12 mouse cellular contexts compared by ENCODE assay signal in the genomic region with DNA sequence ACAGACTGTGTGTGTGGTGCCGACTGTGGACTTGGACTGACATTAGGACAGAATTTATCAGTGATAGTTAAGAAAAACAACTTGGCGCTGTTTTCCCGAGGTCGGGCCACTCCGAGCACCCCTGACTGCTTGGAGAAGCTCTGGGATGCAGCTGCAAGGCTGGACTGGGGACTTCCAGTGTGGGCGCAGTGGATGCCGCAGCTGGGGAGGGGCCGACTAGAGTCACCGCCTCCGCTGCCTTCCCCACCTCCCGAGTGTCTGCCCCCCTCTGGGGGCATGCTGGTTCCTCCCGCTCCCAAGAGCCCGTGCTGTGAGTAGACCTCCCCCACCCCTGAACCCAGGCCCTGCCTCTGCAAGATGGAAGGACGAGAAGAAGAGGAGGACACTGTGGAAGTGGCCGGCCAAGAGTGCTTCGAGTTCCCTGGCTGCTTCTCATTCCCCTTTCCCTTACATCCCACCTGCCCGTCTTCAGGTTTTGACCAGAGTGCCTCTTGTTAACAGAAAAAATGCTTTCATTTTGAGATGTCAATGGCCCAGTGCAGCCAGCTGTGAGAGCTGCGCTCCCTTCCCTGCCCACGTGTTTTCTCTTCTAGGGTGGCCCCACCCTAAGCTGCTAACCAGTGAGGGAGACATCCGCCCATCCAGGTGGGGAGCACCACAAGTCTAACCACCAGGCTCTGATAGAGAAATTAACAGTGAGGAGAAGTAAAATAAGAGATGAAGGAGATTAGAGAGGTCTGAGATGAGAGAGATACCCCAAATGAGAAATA.
DNase-seq lines count a peak whose midpoint lies in the region; ATAC-seq and TF ChIP-seq lines count a peak whose summit lies in the region.
"Had no signal": no experiment of that assay in that cellular context is flagged by ENCODE, and none has a peak within 500 bp of the region (broad histone marks: within the 10 kb centered on the region; RNA-seq: fewer than 3 reads in every experiment).

No protein-coding gene starts in this region.

- H3K4me3 ChIP-seq in lung, embryonic 14.5 days (ENCODE audit: low read depth, low read length), result no peak overlapping the region; the same call in 1 of the 2 replicates
- H3K4me3 ChIP-seq in lung, adult 2 months (replicated peaks; ENCODE audit: extremely low read depth, low read depth, low read length), result no peak overlapping the region
- peak overlapping the region; percentile 36 for H3K4me3 ChIP-seq in thymus, adult 2 months (ENCODE audit: control insufficient read depth, insufficient read depth, low read length)
- H3K4me3 ChIP-seq in left cerebral cortex, adult 2 months, result no peak overlapping the region
- H3K4me3 ChIP-seq: erythroblast, embryonic 14.5 days; layer of hippocampus, adult 2 months; limb, embryonic 13.5 days had no signal

- intact Hi-C loops in left cerebral cortex, adult 2 months (cut with DNase I), result no loop called here

- peak overlapping the region; percentile 36 for H3K4me2 ChIP-seq in lung, embryonic 14.5 days
- H3K4me2 ChIP-seq: limb, embryonic 13.5 days had no signal

- peak; percentile 56 for DNase-seq in lung, embryonic 14.5 days
- DNase-seq in lung, adult 2 months, result no peak
- peak; percentile 53 for DNase-seq in T-cell, adult 2 months (ENCODE audit: low spot score)
- peak; percentile 49 for DNase-seq in thymus, adult 2 months
- no peak for DNase-seq in left cerebral cortex, adult 11 months (ENCODE audit: low spot score)
- DNase-seq in left cerebral cortex, adult 2 months (ENCODE audit: extremely low spot score in 1 of 2, low spot score in 2 of 2), result no peak
- DNase-seq: adrenal gland, adult 2 months; kidney, adult 11 months had no signal

- WGBS in lung, embryonic 14.5 days, result 25% methylated on average over 20 of the region's 20 CpGs
- 44% methylated on average over 20 of the region's 20 CpGs for WGBS in lung, adult 2 months
- WGBS in thymus, adult 2 months, result 36% methylated on average over 20 of the region's 20 CpGs

- TF ChIP-seq CTCF in lung, embryonic 14.5 days (IDR thresholded peaks at IDR 0.05; ENCODE audit: low read depth), result no peak
- TF ChIP-seq CTCF in lung, adult 2 months (IDR thresholded peaks at IDR 0.05; ENCODE audit: insufficient read depth, low read length), result no peak
- TF ChIP-seq CTCF in thymus, adult 2 months (IDR thresholded peaks at IDR 0.05; ENCODE audit: borderline replicate concordance, control insufficient read depth, extremely low read depth, insufficient read depth, low read length, poor library complexity), result no peak
- no peak for TF ChIP-seq CTCF in left cerebral cortex, adult 2 months (IDR thresholded peaks at IDR 0.05)

- H3K9ac ChIP-seq in lung, embryonic 14.5 days, result peak overlapping the region; percentile 9; the same call in 1 of the 2 replicates
- H3K9ac ChIP-seq: limb, embryonic 13.5 days had no signal

- no peaks in the 10 kb centered on the region for H3K27me3 ChIP-seq in lung, embryonic 14.5 days (ENCODE audit: insufficient read depth, low read length)
- no peaks in the 10 kb centered on the region for H3K27me3 ChIP-seq in thymus, adult 2 months (ENCODE audit: control insufficient read depth, insufficient read depth, low read length)
- H3K27me3 ChIP-seq: limb, embryonic 13.5 days had no signal

- no peaks in the 10 kb centered on the region for H3K4me1 ChIP-seq in lung, embryonic 14.5 days (ENCODE audit: insufficient read depth)
- no peaks in the 10 kb centered on the region for H3K4me1 ChIP-seq in lung, adult 2 months (ENCODE audit: control insufficient read depth, insufficient read depth, low read length)
- H3K4me1 ChIP-seq in thymus, adult 2 months (replicated peaks; ENCODE audit: control insufficient read depth, insufficient read depth, low read length), result peaks cover 13% of the 10 kb centered on the region
- H3K4me1 ChIP-seq: limb, embryonic 13.5 days had no signal

- no peak overlapping the region for H3K27ac ChIP-seq in lung, embryonic 14.5 days (ENCODE audit: low read depth)
- peak overlapping the region; percentile 31; the same call in 1 of the 2 replicates for H3K27ac ChIP-seq in thymus, adult 2 months (ENCODE audit: control insufficient read depth, insufficient read depth, low read length)
- H3K27ac ChIP-seq in left cerebral cortex, adult 2 months, result no peak overlapping the region
- H3K27ac ChIP-seq: layer of hippocampus, adult 2 months; limb, embryonic 13.5 days had no signal

- H3K36me3 ChIP-seq in lung, embryonic 14.5 days (ENCODE audit: insufficient read depth), result no peaks in the 10 kb centered on the region
- no peaks in the 10 kb centered on the region for H3K36me3 ChIP-seq in thymus, adult 2 months (ENCODE audit: control insufficient read depth, insufficient read depth, low read length)
- H3K36me3 ChIP-seq: limb, embryonic 13.5 days had no signal

- ATAC-seq in lung, embryonic 14.5 days (ENCODE audit: insufficient read depth), result peak; percentile 66; the same call in 1 of the 2 replicates
- peak; percentile 84 for ATAC-seq in CD4-positive, CD25-positive, alpha-beta regulatory T cell, adult 4 months

- no peaks in the 10 kb centered on the region for H3K9me3 ChIP-seq in lung, embryonic 14.5 days (ENCODE audit: low read depth, low read length)
- H3K9me3 ChIP-seq: limb, embryonic 13.5 days had no signal

- no peak for TF ChIP-seq POLR2A in lung, adult 2 months (IDR thresholded peaks at IDR 0.05; ENCODE audit: borderline replicate concordance, extremely low read depth, low read depth, low read length)
- no peak for TF ChIP-seq POLR2A in thymus, adult 2 months (IDR thresholded peaks at IDR 0.05; ENCODE audit: control insufficient read depth, extremely low read depth, insufficient read depth, low read length, poor library complexity)

Comparison
In these comparisons a context has a peak if more than half of its experiments do, and no peak if none do; other contexts are left out.
1. DNase-seq: peak in lung, embryonic 14.5 days (single experiment), T-cell, adult 2 months (single experiment) and thymus, adult 2 months (single experiment); none in lung, adult 2 months (single experiment), left cerebral cortex, adult 11 months (single experiment) and left cerebral cortex, adult 2 months (0 of 2).